Mouse (Mus musculus): Measurements from ENCODE around the gene Atp6v0e2. TPM values are rescaled to one million over a fixed set of nuclear protein-coding genes. Genes with fewer than 3 reads are reported as not detected.

Atp6v0e2 gene
- polyA plus RNA-seq, 1 experiment from 2014 or later = 13.9 TPM

GRCm38 (mm10) chr6:48581257-48581656 lies 43.8 kb downstream of the Atp6v0e2 start:
- ATAC-seq (ENCODE audit: insufficient number of reproducible peaks, insufficient read depth, low FRiP score, low TSS enrichment, low read depth) = no peak
- no peaks in the 10 kb centered on the region for H3K36me3 ChIP-seq
- H3K4me1 ChIP-seq = 0 out of 2 replicates have a peak, but pooled peaks cover 4% of the 10 kb centered on the region
- no peak overlapping the region for H3K9ac ChIP-seq
- 52% methylated on average over 3 of the region's 3 CpGs for WGBS
- no peak overlapping the region for H3K27ac ChIP-seq
- H3K4me2 ChIP-seq = no peak overlapping the region
- H3K4me3 ChIP-seq = no peak overlapping the region
- no peaks in the 10 kb centered on the region for H3K27me3 ChIP-seq
- H3K9me3 ChIP-seq = no peaks in the 10 kb centered on the region

GRCm38 (mm10) chr6:48582037-48582436 lies 44.6 kb downstream of the Atp6v0e2 start:
- H3K27me3 ChIP-seq = no peaks in the 10 kb centered on the region
- ATAC-seq (ENCODE audit: insufficient number of reproducible peaks, insufficient read depth, low FRiP score, low TSS enrichment, low read depth) = no peak
- no peak overlapping the region for H3K9ac ChIP-seq
- H3K4me2 ChIP-seq = no peak overlapping the region
- H3K36me3 ChIP-seq = no peaks in the 10 kb centered on the region
- 0 out of 2 replicates have a peak, but pooled peaks cover 4% of the 10 kb centered on the region for H3K4me1 ChIP-seq
- H3K9me3 ChIP-seq = no peaks in the 10 kb centered on the region
- WGBS = 69% methylated on average over 3 of the region's 3 CpGs
- no peak overlapping the region for H3K4me3 ChIP-seq
- H3K27ac ChIP-seq = no peak overlapping the region

GRCm38 (mm10) chr6:48589194-48589750 lies 51.9 kb downstream of the Atp6v0e2 start, which contains the start of gene Gm45021:
TSS of gene Gm45021 (plus strand) at chr6:48589610.
- Histone ChIP-seq H3K4me1 (peaks cover 13% of the 10 kb centered on the region), H3K9ac (peak within 1 kb of the TSS; percentile 46; the same call in 1 of the 2 replicates), H3K36me3 (no peaks in the 10 kb centered on the region), H3K4me2 (no peak within 1 kb of the TSS), H3K27ac (peak within 1 kb of the TSS; percentile 33; the same call in 1 of the 2 replicates), H3K4me3 (no peak within 1 kb of the TSS), H3K27me3 (no peaks in the 10 kb centered on the region), H3K9me3 (no peaks in the 10 kb centered on the region)
- ATAC-seq (ENCODE audit: insufficient number of reproducible peaks, insufficient read depth, low FRiP score, low TSS enrichment, low read depth) = no peak
- 27% methylated on average over 6 of the region's 6 CpGs for WGBS

Other genes starting within 250 kb of the Atp6v0e2 start
- gene Krba1, start 142.0 kb upstream of the Atp6v0e2 start, polyA plus RNA-seq (2015; fragmentation: Nextera tagmentation; extraction: Ambion mirVana) = 25.8 and 28.0 TPM in 2 replicates
- 30.2 and 31.6 TPM in 2 replicates for gene Zfp467, start 91.8 kb upstream of the Atp6v0e2 start, polyA plus RNA-seq (2015; fragmentation: Nextera tagmentation; extraction: Ambion mirVana)
- 0.25 and 0.46 TPM in 2 replicates for gene Sspo, start 89.4 kb upstream of the Atp6v0e2 start, polyA plus RNA-seq (2015; fragmentation: Nextera tagmentation; extraction: Ambion mirVana)
- gene Lrrc61, start 17.2 kb downstream of the Atp6v0e2 start, polyA plus RNA-seq (2015; fragmentation: Nextera tagmentation; extraction: Ambion mirVana) = 10.5 and 10.8 TPM in 2 replicates
- gene Rarres2, start 35.2 kb downstream of the Atp6v0e2 start, polyA plus RNA-seq (2015; fragmentation: Nextera tagmentation; extraction: Ambion mirVana) = 4.5 and 5.5 TPM in 2 replicates
- gene Gm45021, start 52.0 kb downstream of the Atp6v0e2 start, polyA plus RNA-seq (2015; fragmentation: Nextera tagmentation; extraction: Ambion mirVana) = not detected in 2 replicates
- gene Repin1, start 56.3 kb downstream of the Atp6v0e2 start, polyA plus RNA-seq (2015; fragmentation: Nextera tagmentation; extraction: Ambion mirVana) = 23.0 and 24.2 TPM in 2 replicates
- 1.2 TPM in 1 of 2 replicates, not detected in the other for gene Gm44965, start 56.3 kb downstream of the Atp6v0e2 start, polyA plus RNA-seq (2015; fragmentation: Nextera tagmentation; extraction: Ambion mirVana)
- 5.4 and 9.8 TPM in 2 replicates for gene Zfp775, start 64.4 kb downstream of the Atp6v0e2 start, polyA plus RNA-seq (2015; fragmentation: Nextera tagmentation; extraction: Ambion mirVana)
- gene AI854703, start 89.1 kb downstream of the Atp6v0e2 start, polyA plus RNA-seq (2015; fragmentation: Nextera tagmentation; extraction: Ambion mirVana) = 1.3 and 1.5 TPM in 2 replicates
- 0.46 and 0.98 TPM in 2 replicates for gene Gimap8, start 109.6 kb downstream of the Atp6v0e2 start, polyA plus RNA-seq (2015; fragmentation: Nextera tagmentation; extraction: Ambion mirVana)
- 13.6 and 17.1 TPM in 2 replicates for gene Gimap9, start 138.5 kb downstream of the Atp6v0e2 start, polyA plus RNA-seq (2015; fragmentation: Nextera tagmentation; extraction: Ambion mirVana)
- 10.9 and 11.4 TPM in 2 replicates for gene Gimap4, start 146.9 kb downstream of the Atp6v0e2 start, polyA plus RNA-seq (2015; fragmentation: Nextera tagmentation; extraction: Ambion mirVana)
- 15.5 and 20.3 TPM in 2 replicates for gene Gimap6, start 170.6 kb downstream of the Atp6v0e2 start, polyA plus RNA-seq (2015; fragmentation: Nextera tagmentation; extraction: Ambion mirVana)
- gene Gm28053, start 181.0 kb downstream of the Atp6v0e2 start, polyA plus RNA-seq (2015; fragmentation: Nextera tagmentation; extraction: Ambion mirVana) = 1.4 and 1.6 TPM in 2 replicates
- gene Gimap7, start 181.0 kb downstream of the Atp6v0e2 start, polyA plus RNA-seq (2015; fragmentation: Nextera tagmentation; extraction: Ambion mirVana) = not detected in 2 replicates
- 8.0 and 9.0 TPM in 2 replicates for gene Gimap1, start 201.4 kb downstream of the Atp6v0e2 start, polyA plus RNA-seq (2015; fragmentation: Nextera tagmentation; extraction: Ambion mirVana)
- 2.3 and 3.8 TPM in 2 replicates for gene Gimap5, start 208.6 kb downstream of the Atp6v0e2 start, polyA plus RNA-seq (2015; fragmentation: Nextera tagmentation; extraction: Ambion mirVana)
- gene Gimap3, start 233.2 kb downstream of the Atp6v0e2 start, polyA plus RNA-seq (2015; fragmentation: Nextera tagmentation; extraction: Ambion mirVana) = not detected in 2 replicates